Mouse (Mus musculus) hindbrain, embryonic 10.5 days (tissue): Measurements from ENCODE around the gene Wnt5b. TPM values are rescaled to one million over a fixed set of nuclear protein-coding genes. Genes with fewer than 3 reads are reported as not detected.

ENCODE experiments used
- polyA plus RNA-seq: library from polyadenylated mRNA; unstranded; fragments of >200 nt; fragmentation: Nextera tagmentation; extraction: Ambion mirVana; gene quantifications from 2 replicates; pipeline ENCODE4 v1.2.1, GENCODE M21; 2016

The Wnt5b gene
- polyA plus RNA-seq, 1 experiment from 2014 or later, result 7.9 TPM

Other genes with a start within 250 kb of the Wnt5b start
- 0.12 and 0.16 TPM in 2 replicates for gene Lrtm2, start 213.6 kb downstream of the Wnt5b start, polyA plus RNA-seq
- gene Adipor2, start 126.6 kb downstream of the Wnt5b start, polyA plus RNA-seq, result 28.2 and 36.7 TPM in 2 replicates
- gene Fbxl14, start 64.7 kb downstream of the Wnt5b start, polyA plus RNA-seq, result 3.1 and 3.4 TPM in 2 replicates